Mouse (Mus musculus): ENCODE data around the gene Gata1. TPM values are rescaled to one million over a fixed set of nuclear protein-coding genes. Genes with fewer than 3 reads are reported as not detected.
A peak's percentile ranks its signal among the peaks of the same experiment; 100 is the strongest.
"Not testable (repeated sequence)": the region's sequence is repeated elsewhere in the genome, so short reads cannot be mapped to it uniquely, and the experiment has no call there.

The Gata1 gene
- total RNA-seq (2014; fragmentation: Nextera tagmentation) (93.3 and 105 TPM in 2 replicates), total RNA-seq (2017) (38.1 and 41.0 TPM in 2 replicates), polyA plus RNA-seq (2012) (46.2 and 48.8 TPM in 2 replicates)

DNA sequence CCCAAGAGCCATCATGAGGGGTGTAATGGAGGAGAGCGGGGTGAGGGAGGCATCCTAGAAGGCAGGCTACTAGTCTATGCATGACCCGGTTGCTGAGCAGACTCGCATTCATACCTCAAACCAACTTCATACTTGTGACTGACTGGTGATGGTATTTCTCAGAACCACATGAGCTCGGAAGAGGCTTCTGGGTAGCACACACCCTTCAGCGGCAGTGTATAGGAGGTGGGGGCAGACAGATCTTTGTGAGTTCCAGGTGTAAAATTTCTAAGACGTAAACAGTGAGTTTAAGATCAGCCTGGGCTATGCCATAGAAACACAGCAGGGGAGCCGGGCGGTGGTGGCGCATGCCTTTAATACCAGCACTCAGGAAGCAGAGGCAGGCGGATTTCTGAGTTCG is at the start of gene Gata1:
TSS of gene Gata1 (minus strand) at position 180 of the 400 bp plus-strand sequence.
- DNase-seq (ENCODE audit: low spot score) (no peak), ATAC-seq (ENCODE audit: extremely low read depth, insufficient number of reproducible peaks, low FRiP score, poor library complexity, severe bottlenecking) (no peak)
- no peaks in the 10 kb centered on the region for H3K27me3 ChIP-seq (ENCODE audit: insufficient read depth, low read length)
- H3K4me3 ChIP-seq (ENCODE audit: low read depth, low read length) = no peak within 1 kb of the TSS
- TF ChIP-seq GATA2 (IDR thresholded peaks at IDR 0.05; ENCODE audit: borderline replicate concordance, low read depth, low read length) (no peak), GATA1 (IDR thresholded peaks at IDR 0.05; ENCODE audit: borderline replicate concordance, low read length) (no peak), CTCF (IDR thresholded peaks at IDR 0.05; ENCODE audit: low read depth, low read length) (no peak), TAL1 (conservative IDR thresholded peaks at IDR 0.05; ENCODE audit: low read depth, low read length) (no peak), POLR2AphosphoS5 (IDR thresholded peaks at IDR 0.05; ENCODE audit: insufficient replicate concordance, low read depth, low read length) (no peak)
- H3K4me1 ChIP-seq (ENCODE audit: insufficient read depth, low read depth, low read length) = peaks cover 19% of the 10 kb centered on the region
- no peaks in the 10 kb centered on the region for H3K36me3 ChIP-seq (replicated peaks)
- H3K9me3 ChIP-seq (replicated peaks) = no peaks in the 10 kb centered on the region

DNA sequence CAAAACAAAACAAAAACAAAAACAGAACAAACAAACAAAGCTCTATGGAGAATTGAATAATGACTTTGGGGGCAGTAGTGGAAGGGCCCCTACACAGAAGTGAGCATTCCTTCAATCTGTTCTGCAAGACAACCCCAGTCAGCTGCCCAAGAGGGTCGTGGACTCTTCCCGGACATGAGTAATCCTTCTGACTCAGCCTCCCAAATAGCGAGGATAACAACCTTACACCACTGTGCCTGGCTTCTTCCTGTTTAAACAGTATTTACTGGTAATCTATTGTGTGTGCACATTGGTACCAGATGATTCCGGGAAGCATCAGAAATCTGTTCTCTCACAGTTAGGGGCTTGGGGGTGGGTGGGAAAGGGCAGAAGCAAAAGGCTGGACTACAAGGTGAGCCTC is 48.9 kb upstream of the Gata1 start:
- Histone ChIP-seq H3K27me3 (ENCODE audit: insufficient read depth, low read length) (no peaks in the 10 kb centered on the region), H3K4me3 (ENCODE audit: low read depth, low read length) (no peak overlapping the region), H3K36me3 (replicated peaks) (no peaks in the 10 kb centered on the region), H3K4me1 (ENCODE audit: insufficient read depth, low read depth, low read length) (peaks cover 15% of the 10 kb centered on the region), H3K9me3 (replicated peaks) (no peaks in the 10 kb centered on the region)
- no peak for ATAC-seq (ENCODE audit: extremely low read depth, insufficient number of reproducible peaks, low FRiP score, poor library complexity, severe bottlenecking)
- TF ChIP-seq GATA1 (IDR thresholded peaks at IDR 0.05; ENCODE audit: borderline replicate concordance, low read length) (no peak), POLR2AphosphoS5 (IDR thresholded peaks at IDR 0.05; ENCODE audit: insufficient replicate concordance, low read depth, low read length) (no peak), CTCF (IDR thresholded peaks at IDR 0.05; ENCODE audit: low read depth, low read length) (no peak), TAL1 (conservative IDR thresholded peaks at IDR 0.05; ENCODE audit: low read depth, low read length) (no peak), GATA2 (IDR thresholded peaks at IDR 0.05; ENCODE audit: borderline replicate concordance, low read depth, low read length) (no peak)
- no peak for DNase-seq (ENCODE audit: low spot score)

DNA sequence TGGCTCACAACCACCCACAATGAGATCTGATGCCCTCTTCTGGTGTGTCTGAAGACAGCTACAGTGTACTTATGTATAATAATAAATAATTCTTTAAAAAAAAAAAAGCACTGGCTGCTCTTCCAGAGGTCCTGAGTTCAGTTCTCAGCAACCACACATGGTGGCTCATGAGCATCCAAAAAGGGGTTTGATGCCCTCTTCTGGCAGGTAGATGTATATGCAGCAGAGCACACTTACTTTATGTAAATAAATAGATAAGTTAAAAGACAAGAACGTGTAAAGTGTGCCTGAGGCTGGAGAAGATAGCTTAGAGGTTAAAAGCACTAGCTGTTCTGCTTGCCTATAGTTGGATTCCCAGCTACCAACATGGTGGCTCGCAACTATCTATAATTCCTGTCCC is 46.9 kb upstream of the Gata1 start:
- Histone ChIP-seq H3K4me1 (ENCODE audit: insufficient read depth, low read depth, low read length) (0 out of 2 replicates have a peak, but pooled peaks cover 2% of the 10 kb centered on the region), H3K4me3 (ENCODE audit: low read depth, low read length) (no peak overlapping the region), H3K36me3 (replicated peaks) (no peaks in the 10 kb centered on the region), H3K27me3 (ENCODE audit: insufficient read depth, low read length) (no peaks in the 10 kb centered on the region), H3K9me3 (replicated peaks) (no peaks in the 10 kb centered on the region)
- DNase-seq (ENCODE audit: low spot score) = no peak
- no peak for TF ChIP-seq GATA2 (IDR thresholded peaks at IDR 0.05; ENCODE audit: borderline replicate concordance, low read depth, low read length)
- TF ChIP-seq CTCF (IDR thresholded peaks at IDR 0.05; ENCODE audit: low read depth, low read length) = no peak
- TF ChIP-seq GATA1 (IDR thresholded peaks at IDR 0.05; ENCODE audit: borderline replicate concordance, low read length) = no peak
- no peak for TF ChIP-seq TAL1 (conservative IDR thresholded peaks at IDR 0.05; ENCODE audit: low read depth, low read length)
- no peak for TF ChIP-seq POLR2AphosphoS5 (IDR thresholded peaks at IDR 0.05; ENCODE audit: insufficient replicate concordance, low read depth, low read length)
- no peak for ATAC-seq (ENCODE audit: extremely low read depth, insufficient number of reproducible peaks, low FRiP score, poor library complexity, severe bottlenecking)

DNA sequence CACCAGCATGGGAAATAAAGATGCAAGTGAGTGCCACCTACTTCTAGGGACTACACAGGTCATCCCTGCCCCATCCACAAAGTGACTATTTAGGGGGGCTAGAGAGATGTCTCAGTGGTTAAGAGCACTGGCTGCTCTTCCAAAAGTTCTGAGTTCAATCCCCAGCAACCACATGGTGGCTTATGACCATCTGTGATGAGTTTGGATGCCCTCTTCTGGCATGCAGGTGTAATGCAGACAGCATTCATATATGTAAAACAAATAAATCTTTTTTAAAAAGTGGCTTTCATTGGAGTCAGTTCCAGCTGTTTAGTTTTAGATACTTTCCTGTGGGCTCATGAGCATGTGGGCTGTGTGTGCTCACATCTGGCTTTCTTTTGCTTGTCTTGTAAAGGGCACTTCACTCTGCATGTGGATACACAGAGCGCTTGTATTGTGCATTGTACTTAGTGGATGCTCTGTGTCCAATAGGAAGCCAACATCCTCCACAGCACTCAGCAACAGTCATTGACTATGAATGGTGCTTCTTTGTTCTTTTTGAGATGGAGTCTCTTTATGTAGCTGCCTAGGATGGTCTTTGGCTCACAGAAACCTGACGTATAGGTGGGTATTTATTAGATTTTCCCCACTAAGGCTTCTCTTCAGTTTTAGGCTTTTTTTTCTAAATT is 42.4 kb upstream of the Gata1 start:
- Histone ChIP-seq H3K36me3 (replicated peaks) (no peaks in the 10 kb centered on the region), H3K9me3 (replicated peaks) (no peaks in the 10 kb centered on the region), H3K4me1 (ENCODE audit: insufficient read depth, low read depth, low read length) (peaks cover 17% of the 10 kb centered on the region), H3K4me3 (ENCODE audit: low read depth, low read length) (no peak overlapping the region), H3K27me3 (ENCODE audit: insufficient read depth, low read length) (no peaks in the 10 kb centered on the region)
- ATAC-seq (ENCODE audit: extremely low read depth, insufficient number of reproducible peaks, low FRiP score, poor library complexity, severe bottlenecking) (no peak), DNase-seq (ENCODE audit: low spot score) (no peak)
- TF ChIP-seq TAL1 (conservative IDR thresholded peaks at IDR 0.05; ENCODE audit: low read depth, low read length) (no peak), GATA1 (IDR thresholded peaks at IDR 0.05; ENCODE audit: borderline replicate concordance, low read length) (no peak), POLR2AphosphoS5 (IDR thresholded peaks at IDR 0.05; ENCODE audit: insufficient replicate concordance, low read depth, low read length) (no peak), GATA2 (IDR thresholded peaks at IDR 0.05; ENCODE audit: borderline replicate concordance, low read depth, low read length) (no peak), CTCF (IDR thresholded peaks at IDR 0.05; ENCODE audit: low read depth, low read length) (no peak)

DNA sequence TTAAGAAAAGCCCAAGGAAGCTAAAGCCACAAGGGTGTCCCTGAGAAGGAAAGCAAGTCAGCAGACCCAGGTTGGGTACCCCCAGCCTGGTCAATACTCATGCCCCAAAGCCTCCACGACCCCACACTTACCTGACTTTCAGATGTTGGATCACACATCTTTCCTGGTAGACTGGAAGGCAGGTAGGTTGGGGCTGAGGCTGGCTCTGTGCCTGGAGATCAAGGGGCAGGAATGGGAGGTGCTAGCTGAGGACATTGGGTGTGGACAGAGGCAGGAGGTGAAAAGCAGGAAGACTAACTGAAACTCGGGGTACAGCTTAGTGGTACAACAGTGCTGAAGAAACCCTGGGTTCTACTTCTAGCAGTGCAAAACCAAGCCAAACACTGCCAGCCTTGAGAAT is 40.4 kb upstream of the Gata1 start, which contains the start of gene Glod5:
TSS of gene Glod5 (minus strand) at position 207 of the 400 bp plus-strand sequence.
- no peak for ATAC-seq (ENCODE audit: extremely low read depth, insufficient number of reproducible peaks, low FRiP score, poor library complexity, severe bottlenecking)
- Histone ChIP-seq H3K9me3 (replicated peaks) (no peaks in the 10 kb centered on the region), H3K27me3 (ENCODE audit: insufficient read depth, low read length) (no peaks in the 10 kb centered on the region), H3K4me3 (ENCODE audit: low read depth, low read length) (no peak within 1 kb of the TSS), H3K4me1 (ENCODE audit: insufficient read depth, low read depth, low read length) (peaks cover 17% of the 10 kb centered on the region), H3K36me3 (replicated peaks) (no peaks in the 10 kb centered on the region)
- TF ChIP-seq CTCF (IDR thresholded peaks at IDR 0.05; ENCODE audit: low read depth, low read length) (no peak), GATA2 (IDR thresholded peaks at IDR 0.05; ENCODE audit: borderline replicate concordance, low read depth, low read length) (no peak), GATA1 (IDR thresholded peaks at IDR 0.05; ENCODE audit: borderline replicate concordance, low read length) (no peak), TAL1 (conservative IDR thresholded peaks at IDR 0.05; ENCODE audit: low read depth, low read length) (no peak), POLR2AphosphoS5 (IDR thresholded peaks at IDR 0.05; ENCODE audit: insufficient replicate concordance, low read depth, low read length) (no peak)
- no peak for DNase-seq (ENCODE audit: low spot score)

DNA sequence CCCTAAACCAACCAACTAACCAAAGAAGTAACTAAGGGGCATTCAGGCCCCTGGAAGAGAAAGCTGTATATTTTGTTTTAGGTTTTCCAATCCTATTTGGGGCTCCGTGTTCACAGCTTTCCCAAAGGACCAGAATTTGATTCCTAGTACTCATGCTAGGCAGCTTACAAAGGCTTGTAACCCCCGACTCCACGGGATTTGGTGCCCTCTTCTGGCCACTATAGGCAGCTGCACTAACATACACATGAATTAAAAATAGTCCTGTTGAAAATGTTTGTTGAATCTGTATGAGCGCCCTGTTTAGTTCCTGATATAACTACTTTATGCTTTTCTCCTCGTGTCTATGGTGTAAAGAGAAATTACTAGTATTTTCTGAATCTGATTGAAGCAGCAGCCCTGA is 39.3 kb upstream of the Gata1 start:
- DNase-seq (ENCODE audit: low spot score) (no peak), ATAC-seq (ENCODE audit: extremely low read depth, insufficient number of reproducible peaks, low FRiP score, poor library complexity, severe bottlenecking) (no peak)
- Histone ChIP-seq H3K27me3 (ENCODE audit: insufficient read depth, low read length) (no peaks in the 10 kb centered on the region), H3K4me3 (ENCODE audit: low read depth, low read length) (no peak overlapping the region), H3K4me1 (ENCODE audit: insufficient read depth, low read depth, low read length) (peaks cover 19% of the 10 kb centered on the region), H3K36me3 (replicated peaks) (no peaks in the 10 kb centered on the region), H3K9me3 (replicated peaks) (no peaks in the 10 kb centered on the region)
- TF ChIP-seq GATA2 (IDR thresholded peaks at IDR 0.05; ENCODE audit: borderline replicate concordance, low read depth, low read length) (no peak), TAL1 (conservative IDR thresholded peaks at IDR 0.05; ENCODE audit: low read depth, low read length) (no peak), POLR2AphosphoS5 (IDR thresholded peaks at IDR 0.05; ENCODE audit: insufficient replicate concordance, low read depth, low read length) (no peak), GATA1 (IDR thresholded peaks at IDR 0.05; ENCODE audit: borderline replicate concordance, low read length) (no peak), CTCF (IDR thresholded peaks at IDR 0.05; ENCODE audit: low read depth, low read length) (peak; percentile 47)

DNA sequence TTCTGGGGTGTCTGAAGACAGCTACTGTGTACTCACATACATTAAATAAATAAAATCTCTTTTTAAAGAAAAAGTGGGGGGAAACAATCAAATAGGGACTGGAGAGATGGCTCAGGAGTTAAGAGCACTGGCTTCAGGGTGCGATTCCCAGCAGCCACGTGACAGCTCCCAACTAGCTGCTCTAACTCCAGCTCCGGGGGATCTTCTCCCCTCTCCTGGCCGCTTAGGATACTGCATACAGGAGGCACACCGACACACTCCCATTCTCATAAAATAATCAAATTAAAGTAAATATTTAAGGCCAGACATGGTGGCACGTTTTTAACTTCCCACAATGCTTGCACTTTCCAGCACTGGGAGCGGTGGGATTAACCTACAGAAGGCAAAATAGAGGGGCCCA is 37.8 kb upstream of the Gata1 start:
- not testable (repeated sequence) for H3K27me3 ChIP-seq (ENCODE audit: insufficient read depth, low read length); ATAC-seq (ENCODE audit: extremely low read depth, insufficient number of reproducible peaks, low FRiP score, poor library complexity, severe bottlenecking); H3K9me3 ChIP-seq (replicated peaks); H3K36me3 ChIP-seq (replicated peaks); DNase-seq (ENCODE audit: low spot score); H3K4me3 ChIP-seq (ENCODE audit: low read depth, low read length)
- H3K4me1 ChIP-seq (ENCODE audit: insufficient read depth, low read depth, low read length) = peaks cover 19% of the 10 kb centered on the region

Measured in G1E (cell line).